Mouse (Mus musculus): ENCODE data around the gene Isg15.

DNA sequence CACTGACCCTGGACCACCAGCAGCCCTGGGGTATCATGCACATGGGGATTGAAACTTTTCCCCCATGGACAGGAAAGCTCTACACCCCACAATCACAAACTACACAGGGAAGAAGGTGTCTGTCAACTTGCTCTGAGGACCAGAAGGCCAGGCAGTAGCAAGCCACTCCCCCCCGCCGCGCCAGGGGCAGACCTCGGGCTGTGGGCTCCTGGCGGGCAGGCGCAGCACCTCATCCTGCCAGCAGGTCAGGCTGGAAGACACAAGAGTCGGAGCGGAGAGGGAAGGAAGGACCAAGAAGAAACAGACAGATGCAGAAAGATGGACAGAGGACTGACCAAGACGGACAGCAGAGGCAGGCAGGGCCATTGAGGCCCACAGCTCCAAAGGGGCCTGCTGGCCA lies 23.0 kb downstream of the Isg15 start:
- TF ChIP-seq ZNF384 (IDR thresholded peaks at IDR 0.05; ENCODE audit: low read depth, low read length) (no peak), POLR2A (IDR thresholded peaks at IDR 0.05; ENCODE audit: control insufficient read depth in 1 of 2, insufficient read depth in 1 of 2, low read depth in 1 of 2, low read length in 2 of 2, poor library complexity in 1 of 2) (no peak), GABPA (IDR thresholded peaks at IDR 0.05; ENCODE audit: low read depth, low read length) (no peak), CTCF (IDR thresholded peaks at IDR 0.05 in 2 of 3, conservative IDR thresholded peaks at IDR 0.05 in 1 of 3; ENCODE audit: control insufficient read depth in 1 of 3, insufficient read depth in 1 of 3, low read depth in 2 of 3, low read length in 3 of 3, poor library complexity in 1 of 3, severe bottlenecking in 1 of 3) (no peak), ZC3H11A (IDR thresholded peaks at IDR 0.05; ENCODE audit: low read depth, low read length) (no peak), E2F4 (IDR thresholded peaks at IDR 0.05; ENCODE audit: borderline replicate concordance, low read depth, low read length) (no peak)
